Mouse (Mus musculus): Measurements from ENCODE around the gene Esx1. TPM values are rescaled to one million over a fixed set of nuclear protein-coding genes. Genes with fewer than 3 reads are reported as not detected.
A peak's percentile ranks its signal among the peaks of the same experiment; 100 is the strongest.

The Esx1 gene
- polyA plus RNA-seq, 1 experiment from 2014 or later = not detected

- H3K36me3 ChIP-seq = no peaks in the 10 kb centered on the region
- H3K4me3 ChIP-seq = peak overlapping the region; percentile 4; the same call in 1 of the 2 replicates
- H3K9ac ChIP-seq = no peak overlapping the region
- ATAC-seq (ENCODE audit: low read depth) = no peak
- H3K4me2 ChIP-seq = peak overlapping the region; percentile 26
- H3K27ac ChIP-seq (replicated peaks) = no peak overlapping the region
- 18% methylated on average over 40 of the region's 40 CpGs for WGBS
- peaks cover 88% of the 10 kb centered on the region for H3K27me3 ChIP-seq
- H3K4me1 ChIP-seq (replicated peaks) = no peaks in the 10 kb centered on the region
- H3K9me3 ChIP-seq = no peaks in the 10 kb centered on the region
These were observed 3.7 kb downstream of the Esx1 start for GRCm38 (mm10) chrX:137118097-137118746.

GRCm38 (mm10) chrX:137106498-137106897 is 15.4 kb downstream of the Esx1 start:
- no peak overlapping the region for H3K4me3 ChIP-seq
- no peak overlapping the region for H3K9ac ChIP-seq
- peaks cover 51% of the 10 kb centered on the region for H3K27me3 ChIP-seq
- ATAC-seq (ENCODE audit: low read depth) = no peak
- no peaks in the 10 kb centered on the region for H3K36me3 ChIP-seq
- H3K9me3 ChIP-seq = no peaks in the 10 kb centered on the region
- H3K27ac ChIP-seq (replicated peaks) = no peak overlapping the region
- 13% methylated on average over 13 of the region's 13 CpGs for WGBS
- no peaks in the 10 kb centered on the region for H3K4me1 ChIP-seq (replicated peaks)
- no peak overlapping the region for H3K4me2 ChIP-seq

- ATAC-seq (ENCODE audit: low read depth) = no peak
- peaks cover 68% of the 10 kb centered on the region for H3K27me3 ChIP-seq
- no peaks in the 10 kb centered on the region for H3K9me3 ChIP-seq
- H3K36me3 ChIP-seq = no peaks in the 10 kb centered on the region
- H3K27ac ChIP-seq (replicated peaks) = no peak overlapping the region
- H3K9ac ChIP-seq = no peak overlapping the region
- no peaks in the 10 kb centered on the region for H3K4me1 ChIP-seq (replicated peaks)
- WGBS = 24% methylated on average over 25 of the region's 25 CpGs
- H3K4me2 ChIP-seq = no peak overlapping the region
- H3K4me3 ChIP-seq = no peak overlapping the region
These were observed 17.4 kb downstream of the Esx1 start for GRCm38 (mm10) chrX:137104531-137104930.

Other genes starting within 250 kb of the Esx1 start
- not detected in 2 replicates for gene H2bfm, start 194.8 kb downstream of the Esx1 start, polyA plus RNA-seq (2015; fragmentation: Nextera tagmentation; extraction: Ambion mirVana)
- gene Tmsb15b2, start 146.6 kb downstream of the Esx1 start, polyA plus RNA-seq (2015; fragmentation: Nextera tagmentation; extraction: Ambion mirVana) = 122 and 129 TPM in 2 replicates
- gene Tmsb15l, start 145.2 kb downstream of the Esx1 start, polyA plus RNA-seq (2015; fragmentation: Nextera tagmentation; extraction: Ambion mirVana) = 12.3 and 13.1 TPM in 2 replicates
- gene Tmsb15b1, start 145.2 kb downstream of the Esx1 start, polyA plus RNA-seq (2015; fragmentation: Nextera tagmentation; extraction: Ambion mirVana) = 36.6 and 43.6 TPM in 2 replicates
- 215 and 233 TPM in 2 replicates for gene Zcchc18, start 128.9 kb downstream of the Esx1 start, polyA plus RNA-seq (2015; fragmentation: Nextera tagmentation; extraction: Ambion mirVana)
- 13.1 and 15.8 TPM in 2 replicates for gene Slc25a53, start 83.8 kb downstream of the Esx1 start, polyA plus RNA-seq (2015; fragmentation: Nextera tagmentation; extraction: Ambion mirVana)
- 6.4 and 7.1 TPM in 2 replicates for gene Fam199x, start 72.5 kb downstream of the Esx1 start, polyA plus RNA-seq (2015; fragmentation: Nextera tagmentation; extraction: Ambion mirVana)

Measured in neural tube, embryonic 13.5 days (tissue).